Mouse (Mus musculus) stomach, postnatal 0 days (tissue): Measurements from ENCODE around the gene Coa4.
"Not testable (repeated sequence)": the region's sequence is repeated elsewhere in the genome, so short reads cannot be mapped to it uniquely, and the experiment has no call there.

Experiments
- CTCF ChIP-seq: IDR thresholded peaks from 2 replicates; pipeline ENCODE4 v1.5.1; 2016; ENCODE audit warnings: antibody characterized with exemption, low read depth, mild to moderate bottlenecking, moderate library complexity
- EP300 ChIP-seq: optimal IDR thresholded peaks from 2 replicates; pipeline ENCODE3; 2016; ENCODE audit warnings: antibody characterized with exemption

DNA sequence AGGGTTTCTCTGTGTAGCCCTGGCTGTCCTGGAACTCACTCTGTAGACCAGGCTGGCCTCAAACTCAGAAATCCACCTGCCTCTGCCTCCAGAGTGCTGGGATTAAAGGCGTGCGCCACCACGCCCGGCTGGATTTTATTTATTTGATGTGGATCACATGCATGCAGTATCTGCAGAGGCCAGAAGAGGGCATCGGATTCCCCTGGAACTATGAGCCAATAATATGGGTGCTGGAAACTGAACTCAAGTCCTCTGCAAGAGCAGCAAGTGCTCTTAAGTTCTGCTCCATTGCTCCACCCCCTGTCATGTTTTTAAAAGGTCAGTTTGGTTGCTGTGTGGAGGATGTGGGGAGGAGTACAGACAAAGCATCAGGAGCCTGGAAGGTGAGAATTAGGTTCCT lies 30.4 kb downstream of the Coa4 start:
- TF ChIP-seq CTCF, result peak; percentile 32; the same call in 1 of the 2 replicates
- not testable (repeated sequence) for TF ChIP-seq EP300
